Mouse (Mus musculus) adrenal gland (tissue): Measurements from ENCODE around the gene Tmem33.

Experiments
- intact Hi-C: fragments of 180-260 bp; cut with DNase I; formaldehyde crosslinking; loops from one replicate; pipeline ENCODE4 v1.15.1; 2025

Tmem33 gene

GRCm38 (mm10) chr5:67252261-67252660 lies 8.1 kb upstream of the Tmem33 start:
- intact Hi-C loops = no loop called here

GRCm38 (mm10) chr5:67255664-67256063 lies 4.7 kb upstream of the Tmem33 start:
- intact Hi-C loops = no loop called here

GRCm38 (mm10) chr5:67258473-67258872 lies 1.9 kb upstream of the Tmem33 start:
- intact Hi-C loops = no loop called here

GRCm38 (mm10) chr5:67260159-67260530 lies 220 bp upstream of the Tmem33 start:
- intact Hi-C loops = loop anchor here (5.0 kb wide), 1 partner anchor 47 kb away; the partner anchor contains the start of gene Slc30a9

GRCm38 (mm10) chr5:67262964-67263363 lies 2.6 kb downstream of the Tmem33 start:
- intact Hi-C loops = loop anchor here (5.0 kb wide), 1 partner anchor 44 kb away; the partner anchor contains the start of gene Slc30a9

GRCm38 (mm10) chr5:67266106-67266505 lies 5.7 kb downstream of the Tmem33 start:
- intact Hi-C loops = no loop called here

GRCm38 (mm10) chr5:67269309-67269708 lies 8.9 kb downstream of the Tmem33 start:
- intact Hi-C loops = no loop called here

GRCm38 (mm10) chr5:67279407-67279806 lies 19.0 kb downstream of the Tmem33 start:
- intact Hi-C loops = no loop called here

- intact Hi-C loops = no loop called here
Observed at GRCm38 (mm10) chr5:67279840-67280239, 19.5 kb downstream of the Tmem33 start.

GRCm38 (mm10) chr5:67280400-67280799 lies 20.0 kb downstream of the Tmem33 start:
- intact Hi-C loops = no loop called here

GRCm38 (mm10) chr5:67295029-67295428 lies 34.7 kb downstream of the Tmem33 start:
- intact Hi-C loops = no loop called here

- intact Hi-C loops = no loop called here
Observed at GRCm38 (mm10) chr5:67295682-67296081, 35.3 kb downstream of the Tmem33 start.

- intact Hi-C loops = no loop called here
Observed at GRCm38 (mm10) chr5:67296171-67296570, 35.8 kb downstream of the Tmem33 start.

- intact Hi-C loops = no loop called here
Observed at GRCm38 (mm10) chr5:67297026-67297813, 36.9 kb downstream of the Tmem33 start.

GRCm38 (mm10) chr5:67299847-67300412 lies 39.6 kb downstream of the Tmem33 start:
- intact Hi-C loops = no loop called here

GRCm38 (mm10) chr5:67300926-67301597 lies 40.7 kb downstream of the Tmem33 start:
- intact Hi-C loops = no loop called here

- intact Hi-C loops = no loop called here
Observed at GRCm38 (mm10) chr5:67301722-67302331, 41.5 kb downstream of the Tmem33 start.

GRCm38 (mm10) chr5:67303816-67304215 lies 43.5 kb downstream of the Tmem33 start:
- intact Hi-C loops = no loop called here

GRCm38 (mm10) chr5:67306698-67307521 lies 46.5 kb downstream of the Tmem33 start, which contains the start of gene Slc30a9:
Slc30a9 (plus strand) TSS chr5:67306955.
- intact Hi-C loops = loop anchor here (5.0 kb wide), 1 partner anchor 45 kb away; the partner anchor contains the start of gene Tmem33

GRCm38 (mm10) chr5:67307659-67308222 lies 47.4 kb downstream of the Tmem33 start:
- intact Hi-C loops = loop anchor here (5.0 kb wide), 1 partner anchor 45 kb away; the partner anchor contains the start of gene Tmem33
